Mouse (Mus musculus) liver, embryonic 13.5 days (tissue): ENCODE measurements around the gene Aimp2. TPM values are rescaled to one million over a fixed set of nuclear protein-coding genes. Genes with fewer than 3 reads are reported as not detected.
A peak's percentile ranks its signal among the peaks of the same experiment; 100 is the strongest.

Source experiments
- ATAC-seq: fragments of 200-750 bp; cut with Nextera tagmentation; 2 replicates; pipeline ENCODE4 v1.8.0; 2017; ENCODE audit warnings: low read depth, mild to moderate bottlenecking, moderate number of reproducible peaks, moderate library complexity
- DNase-seq: peaks from one replicate; pipeline ENCODE4 v3.0.0; 2022
- H3K27ac ChIP-seq: fragments of 300-500 bp; sonication (generic); 2 replicates; pipeline ENCODE4 v1.5.1; 2015; ENCODE audit warnings: moderate library complexity, mild to moderate bottlenecking, inconsistent platforms
- H3K27me3 ChIP-seq: fragments of 300-500 bp; sonication (generic); 2 replicates; pipeline ENCODE4 v1.6.1; 2015; ENCODE audit warnings: mild to moderate bottlenecking, inconsistent platforms
- H3K36me3 ChIP-seq: fragments of 300-500 bp; sonication (generic); 2 replicates; pipeline ENCODE4 v1.6.1; 2015; ENCODE audit warnings: mild to moderate bottlenecking, inconsistent platforms
- H3K4me1 ChIP-seq: fragments of 300-500 bp; sonication (generic); replicated peaks from 2 replicates; pipeline ENCODE4 v1.6.1; 2015; ENCODE audit warnings: inconsistent platforms
- H3K4me2 ChIP-seq: fragments of 300-500 bp; sonication (generic); 2 replicates; pipeline ENCODE4 v1.6.1; 2015; ENCODE audit warnings: inconsistent platforms, mild to moderate bottlenecking, moderate library complexity
- H3K4me3 ChIP-seq: fragments of 300-500 bp; sonication (generic); replicated peaks from 2 replicates; pipeline ENCODE4 v1.5.1; 2015; ENCODE audit warnings: mild to moderate bottlenecking, inconsistent platforms
- H3K9ac ChIP-seq: fragments of 300-500 bp; sonication (generic); 2 replicates; pipeline ENCODE4 v1.6.1; 2015; ENCODE audit warnings: mild to moderate bottlenecking, inconsistent platforms
- H3K9me3 ChIP-seq: fragments of 300-500 bp; sonication (generic); replicated peaks from 2 replicates; pipeline ENCODE4 v1.6.1; 2016; ENCODE audit warnings: inconsistent platforms
- WGBS: fragments of 180-500 bp; shearing (Covaris S2); methylation state at CpG from one replicate; pipeline ENCODE4 v1.1.7; 2015; ENCODE audit not compliant: insufficient replicate concordance; 5-methylcytosine and 5-hydroxymethylcytosine counted together
- polyA plus RNA-seq: library from polyadenylated mRNA; unstranded; fragments of >200 nt; fragmentation: Nextera tagmentation; extraction: Ambion mirVana; gene quantifications from 2 replicates; pipeline ENCODE4 v1.2.1, GENCODE M21; 2015

Aimp2 gene
- polyA plus RNA-seq = 68.9 and 73.2 TPM in 2 replicates

DNA sequence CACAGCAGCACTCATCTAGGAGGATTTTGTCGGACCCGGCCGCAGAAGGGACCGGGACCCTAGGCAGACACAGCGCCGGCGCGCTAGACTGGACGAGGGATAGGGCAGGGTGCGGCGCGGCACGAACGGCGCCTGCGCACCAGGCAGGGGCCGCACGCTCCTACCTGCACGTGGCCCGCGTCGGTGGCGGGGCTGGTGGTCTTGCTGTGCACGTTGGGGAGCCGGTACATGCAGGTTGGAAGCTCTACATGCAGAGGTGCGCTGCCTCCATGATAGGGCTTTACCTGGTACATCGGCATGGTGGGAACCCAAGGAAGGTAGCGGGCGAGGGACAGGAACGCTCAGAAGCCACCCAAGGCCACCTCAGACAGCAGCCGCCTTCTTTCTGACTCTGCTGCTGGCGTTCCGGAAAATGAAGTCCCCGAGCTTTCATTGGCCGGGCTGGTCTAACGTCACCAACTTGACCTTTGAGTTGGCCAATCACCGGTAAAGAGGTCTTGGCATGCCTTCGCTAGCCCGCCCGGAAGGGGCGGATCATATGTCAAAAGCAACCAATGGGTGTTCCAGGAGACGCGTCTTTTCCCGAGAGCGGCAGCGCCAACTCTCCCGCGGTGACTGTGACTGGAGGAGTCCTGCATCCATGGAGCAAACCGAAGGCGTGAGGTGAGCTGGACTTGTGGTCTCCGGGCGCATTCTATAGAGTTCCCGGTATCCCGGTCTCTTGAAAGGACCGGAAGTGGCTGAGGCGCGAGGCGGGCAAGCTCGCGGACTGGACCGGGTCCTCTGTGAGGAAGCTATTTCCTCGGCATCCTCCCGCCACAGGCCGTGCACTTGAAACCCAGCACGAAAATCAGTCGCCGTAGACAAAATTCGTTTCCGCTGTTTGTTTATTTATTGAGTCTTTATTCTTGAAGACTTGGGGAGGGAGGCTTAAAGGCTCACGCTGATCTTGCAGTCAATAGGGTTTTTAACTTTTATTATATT lies at the start of gene Aimp2, which contains the start of gene Pms2:
Gene Aimp2 (minus strand): TSS at position 431 of the 984 bp plus-strand sequence.
Gene Pms2 (plus strand): TSS at position 548 of the 984 bp plus-strand sequence.
- Histone ChIP-seq H3K9me3 (no peaks in the 10 kb centered on the region), H3K9ac (peak within 1 kb of the TSS; percentile 82), H3K4me2 (peak within 1 kb of the TSS; percentile 91), H3K36me3 (peaks cover 40% of the 10 kb centered on the region), H3K27me3 (no peaks in the 10 kb centered on the region), H3K27ac (peak within 1 kb of the TSS; percentile 97), H3K4me1 (peaks cover 42% of the 10 kb centered on the region), H3K4me3 (peak within 1 kb of the TSS; percentile 76)
- DNase-seq = peak; percentile 96
- WGBS = under 1% methylated on average over 70 of the region's 70 CpGs
- peak; percentile 94 for ATAC-seq

DNA sequence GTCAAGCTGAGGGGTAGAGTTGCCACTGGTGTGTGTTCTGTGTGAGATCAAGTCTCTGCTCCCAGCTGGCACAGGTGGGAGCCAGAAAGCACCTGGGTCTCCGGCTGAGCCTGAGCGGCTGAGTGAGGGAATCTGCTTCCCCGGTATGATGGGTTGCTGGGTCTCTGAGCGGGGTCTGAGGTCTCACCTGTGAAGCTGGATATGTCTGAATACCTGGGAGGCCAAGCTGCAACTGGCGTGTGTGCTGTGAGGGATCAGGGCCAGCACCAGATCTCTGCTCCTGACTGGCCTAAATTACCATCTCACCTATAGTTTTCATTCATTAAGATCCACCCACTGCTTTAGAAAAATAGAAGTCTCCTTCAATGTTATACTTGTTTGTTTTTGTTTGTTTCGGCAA lies 47.5 kb upstream of the Aimp2 start:
- Histone ChIP-seq H3K4me3 (no peak overlapping the region), H3K36me3 (no peaks in the 10 kb centered on the region), H3K9me3 (no peaks in the 10 kb centered on the region), H3K27me3 (no peaks in the 10 kb centered on the region), H3K4me1 (no peaks in the 10 kb centered on the region), H3K9ac (no peak overlapping the region), H3K27ac (no peak overlapping the region), H3K4me2 (no peak overlapping the region)
- WGBS = 73% methylated on average over 6 of the region's 6 CpGs
- ATAC-seq (no peak), DNase-seq (no peak)

DNA sequence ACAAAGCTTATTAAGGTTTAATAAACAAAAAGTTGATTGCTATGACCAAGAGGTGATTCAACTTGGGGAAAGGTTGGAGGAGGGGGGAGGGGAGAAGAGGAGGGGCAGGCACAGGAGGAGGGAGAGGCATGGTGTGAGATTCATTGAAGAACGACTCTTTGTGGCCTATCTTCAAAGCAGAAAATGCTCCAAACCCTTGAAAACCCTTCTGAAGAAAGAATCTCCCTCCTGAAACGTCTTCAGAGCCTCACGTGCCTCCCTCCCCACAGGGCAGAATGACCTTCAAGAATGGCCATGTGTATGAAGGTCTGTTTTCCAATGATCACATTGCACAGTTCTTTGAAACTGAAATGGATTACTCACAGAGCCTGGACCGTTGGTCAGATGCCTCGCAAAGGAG lies 40.4 kb upstream of the Aimp2 start:
- no peaks in the 10 kb centered on the region for H3K9me3 ChIP-seq
- ATAC-seq = no peak
- no peaks in the 10 kb centered on the region for H3K4me1 ChIP-seq
- 38% methylated on average over 5 of the region's 5 CpGs for WGBS
- no peak overlapping the region for H3K9ac ChIP-seq
- H3K36me3 ChIP-seq = no peaks in the 10 kb centered on the region
- H3K4me3 ChIP-seq = no peak overlapping the region
- no peak for DNase-seq
- no peak overlapping the region for H3K4me2 ChIP-seq
- peaks cover 5% of the 10 kb centered on the region; the same call in 1 of the 2 replicates for H3K27me3 ChIP-seq
- H3K27ac ChIP-seq = no peak overlapping the region

DNA sequence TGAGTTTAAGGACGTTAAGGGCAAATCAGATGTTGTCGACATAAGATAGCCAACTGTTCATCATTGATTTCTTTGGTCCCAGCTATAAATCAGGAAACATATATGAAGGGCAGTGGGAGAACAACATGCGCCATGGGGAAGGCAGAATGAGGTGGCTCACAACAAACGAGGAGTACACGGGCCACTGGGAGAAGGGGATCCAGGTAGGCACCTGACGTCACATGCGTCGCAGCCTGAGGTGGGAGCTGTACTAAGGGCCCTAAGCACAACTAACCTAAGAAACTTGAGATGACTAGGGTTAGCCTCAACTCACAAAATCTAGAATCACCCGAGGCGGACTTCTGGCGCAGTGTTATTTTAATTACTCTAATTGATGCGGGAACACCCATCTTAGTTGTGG lies 38.7 kb upstream of the Aimp2 start:
- Histone ChIP-seq H3K9ac (no peak overlapping the region), H3K27ac (no peak overlapping the region), H3K36me3 (no peaks in the 10 kb centered on the region), H3K4me3 (no peak overlapping the region), H3K27me3 (peaks cover 5% of the 10 kb centered on the region; the same call in 1 of the 2 replicates), H3K4me2 (no peak overlapping the region), H3K4me1 (no peaks in the 10 kb centered on the region), H3K9me3 (no peaks in the 10 kb centered on the region)
- DNase-seq (no peak), ATAC-seq (no peak)
- 70% methylated on average over 12 of the region's 12 CpGs for WGBS

DNA sequence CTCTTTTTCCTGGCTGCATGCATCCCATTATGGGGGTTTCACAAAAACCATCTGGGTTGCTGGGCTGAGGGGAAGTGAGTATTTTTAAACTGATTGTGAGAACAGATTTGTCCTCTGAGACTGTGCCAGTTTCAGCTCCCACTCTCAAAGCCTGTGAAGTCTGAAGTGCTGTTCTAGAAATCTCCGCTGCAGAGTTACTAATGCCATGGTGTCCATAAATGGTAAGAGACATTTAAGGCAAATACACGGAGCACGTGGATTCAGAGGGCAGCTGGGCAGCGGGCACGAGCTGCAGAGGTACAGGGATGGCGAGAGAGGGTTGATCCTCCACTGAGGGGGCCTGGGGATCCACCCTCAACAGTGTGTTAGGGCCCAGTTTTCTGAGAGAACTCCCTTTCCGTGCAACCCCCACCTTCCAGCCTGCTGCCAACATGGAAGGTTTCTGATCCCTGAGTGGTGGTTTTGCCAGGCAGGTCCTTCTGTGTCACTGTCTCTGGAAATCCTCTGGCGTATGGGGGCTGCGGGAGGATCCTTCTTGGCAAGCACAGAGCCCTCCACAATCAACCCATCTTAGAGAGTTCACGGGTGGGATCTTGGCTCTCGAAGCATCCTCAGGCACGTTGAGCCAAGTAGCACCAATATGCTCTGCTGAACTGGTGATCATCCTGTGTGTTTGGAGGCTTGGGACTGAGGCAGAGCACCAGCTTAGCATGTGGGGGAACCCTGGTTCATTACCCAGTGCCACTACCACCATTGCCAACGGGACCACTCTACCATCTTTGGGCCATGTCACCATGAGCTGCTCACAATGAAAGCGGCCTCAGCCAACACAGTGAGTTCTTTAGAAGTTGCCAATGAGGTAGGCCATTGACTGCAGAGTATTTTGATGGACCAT lies 33.8 kb upstream of the Aimp2 start:
- H3K4me1 ChIP-seq = no peaks in the 10 kb centered on the region
- H3K4me3 ChIP-seq = no peak overlapping the region
- H3K27me3 ChIP-seq = no peaks in the 10 kb centered on the region
- no peak for ATAC-seq
- H3K9me3 ChIP-seq = no peaks in the 10 kb centered on the region
- WGBS = 74% methylated on average over 14 of the region's 14 CpGs
- H3K36me3 ChIP-seq = no peaks in the 10 kb centered on the region
- H3K27ac ChIP-seq = no peak overlapping the region
- H3K4me2 ChIP-seq = no peak overlapping the region
- DNase-seq = no peak
- H3K9ac ChIP-seq = no peak overlapping the region

DNA sequence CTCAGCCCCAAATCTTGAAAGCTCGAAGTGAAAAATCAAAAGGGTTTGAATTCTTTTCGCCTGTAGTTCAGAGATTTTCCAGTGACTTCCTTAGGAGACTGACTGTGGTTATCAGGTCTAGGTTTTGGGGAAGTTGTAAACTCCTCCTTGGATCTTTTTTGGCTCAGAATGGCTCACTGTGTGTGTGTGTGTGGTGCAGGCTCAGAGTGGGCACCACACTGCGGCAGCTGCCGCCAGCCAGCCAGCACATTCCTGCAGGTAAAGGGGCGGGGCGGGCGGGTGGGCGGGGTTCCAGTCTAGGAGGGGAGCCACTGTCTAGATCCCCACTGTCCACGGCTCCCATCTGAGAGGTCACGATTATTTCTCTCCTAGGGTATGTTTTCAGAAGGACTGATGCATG lies 31.9 kb upstream of the Aimp2 start:
- Histone ChIP-seq H3K27me3 (no peaks in the 10 kb centered on the region), H3K36me3 (no peaks in the 10 kb centered on the region), H3K9me3 (no peaks in the 10 kb centered on the region), H3K27ac (no peak overlapping the region), H3K4me2 (no peak overlapping the region), H3K4me1 (peaks cover 4% of the 10 kb centered on the region), H3K9ac (no peak overlapping the region), H3K4me3 (no peak overlapping the region)
- DNase-seq = no peak
- ATAC-seq = no peak
- WGBS = 16% methylated on average over 10 of the region's 10 CpGs

DNA sequence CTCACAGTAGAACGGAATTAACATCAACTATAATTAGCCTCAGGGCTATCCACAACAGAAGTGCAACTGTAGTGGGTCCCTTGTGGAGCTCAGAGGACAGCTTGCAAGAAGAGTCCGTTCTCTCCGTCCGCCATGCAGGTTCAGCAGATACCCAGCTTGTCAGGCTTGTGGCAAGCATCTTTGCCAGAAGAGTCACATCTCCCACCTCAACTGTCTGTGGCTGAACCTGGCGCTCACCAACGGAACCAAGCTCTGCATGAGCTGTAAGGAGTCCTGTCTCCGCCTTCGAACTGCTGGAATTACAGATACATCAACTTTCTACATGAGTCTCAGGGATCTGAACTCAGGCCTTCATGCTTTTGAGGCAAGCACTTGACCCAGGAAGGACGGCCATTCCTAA lies 26.5 kb upstream of the Aimp2 start:
- H3K9me3 ChIP-seq = no peaks in the 10 kb centered on the region
- H3K9ac ChIP-seq = no peak overlapping the region
- DNase-seq = no peak
- no peak overlapping the region for H3K4me3 ChIP-seq
- WGBS = 80% methylated on average over 9 of the region's 9 CpGs
- ATAC-seq = no peak
- peaks cover 7% of the 10 kb centered on the region for H3K4me1 ChIP-seq
- H3K27me3 ChIP-seq = no peaks in the 10 kb centered on the region
- H3K27ac ChIP-seq = no peak overlapping the region
- H3K36me3 ChIP-seq = peaks cover 13% of the 10 kb centered on the region
- no peak overlapping the region for H3K4me2 ChIP-seq

DNA sequence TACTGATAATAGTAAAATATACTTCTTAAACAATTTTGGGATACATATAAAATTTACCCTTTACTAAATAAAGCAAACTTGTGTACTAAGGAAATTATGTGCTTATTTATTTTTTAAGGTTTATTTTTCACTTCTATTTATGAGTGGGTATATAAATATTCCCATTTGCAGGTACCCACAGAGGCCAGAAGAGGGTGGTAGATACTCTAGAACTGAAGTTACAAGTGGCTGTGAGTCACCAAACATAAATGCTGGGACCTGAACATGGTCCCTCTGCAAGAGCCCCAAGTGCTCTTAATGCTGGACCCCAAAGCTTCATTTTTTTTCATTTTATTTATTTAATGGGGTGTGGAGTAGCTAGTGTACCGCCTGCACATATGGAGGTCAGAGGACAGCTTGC lies 24.2 kb upstream of the Aimp2 start:
- Histone ChIP-seq H3K27ac (no peak overlapping the region), H3K36me3 (peaks cover 35% of the 10 kb centered on the region), H3K9ac (no peak overlapping the region), H3K4me2 (no peak overlapping the region), H3K4me1 (peaks cover 7% of the 10 kb centered on the region), H3K9me3 (no peaks in the 10 kb centered on the region), H3K4me3 (no peak overlapping the region), H3K27me3 (no peaks in the 10 kb centered on the region)
- DNase-seq (no peak), ATAC-seq (no peak)
- WGBS = 78% methylated on average over 1 of the region's 1 CpGs

DNA sequence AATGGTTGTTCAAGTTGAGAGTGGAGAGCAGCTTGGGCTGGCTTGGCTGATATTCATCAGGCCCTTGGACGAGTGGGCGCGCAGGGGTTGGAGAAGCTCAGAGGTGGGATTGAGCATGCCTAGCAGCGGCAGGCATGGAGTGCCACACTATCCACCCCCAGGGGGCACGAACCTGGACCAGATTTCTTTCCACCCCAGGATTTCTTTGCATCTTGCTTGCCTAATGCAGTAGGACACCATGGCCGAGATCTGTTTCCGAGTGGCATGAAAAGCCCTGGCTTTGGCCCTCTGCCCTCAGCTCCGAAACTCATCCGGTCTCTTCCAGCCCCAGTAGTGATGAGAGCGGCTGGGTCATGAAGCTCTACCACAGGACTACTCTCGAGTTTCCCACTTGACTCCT lies 23.8 kb upstream of the Aimp2 start:
- ATAC-seq (no peak), DNase-seq (no peak)
- H3K9me3 ChIP-seq = no peaks in the 10 kb centered on the region
- peaks cover 7% of the 10 kb centered on the region for H3K4me1 ChIP-seq
- no peak overlapping the region for H3K4me2 ChIP-seq
- WGBS = 83% methylated on average over 11 of the region's 11 CpGs
- H3K4me3 ChIP-seq = no peak overlapping the region
- H3K27me3 ChIP-seq = no peaks in the 10 kb centered on the region
- H3K36me3 ChIP-seq = peaks cover 40% of the 10 kb centered on the region
- H3K9ac ChIP-seq = no peak overlapping the region
- H3K27ac ChIP-seq = no peak overlapping the region

DNA sequence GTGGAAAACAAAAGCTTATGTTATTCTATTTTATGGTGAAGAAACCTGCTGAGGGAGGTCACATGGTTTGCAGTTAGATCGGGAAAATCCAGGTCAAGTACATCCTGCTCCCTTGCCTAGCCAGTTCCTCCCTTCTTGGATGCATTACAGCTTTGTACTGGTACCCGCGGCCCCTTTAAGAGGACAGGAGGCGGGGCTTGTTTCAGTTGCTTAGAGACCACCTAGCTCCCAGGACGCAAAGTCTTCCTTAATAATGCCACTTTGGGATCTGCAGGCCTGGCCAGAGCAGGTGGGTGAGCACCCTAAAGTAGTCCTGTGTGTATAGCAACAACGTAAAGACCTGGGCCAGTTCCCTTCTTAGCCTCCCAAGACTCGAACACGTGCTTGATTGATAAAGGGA lies 23.2 kb upstream of the Aimp2 start, which contains the start of gene Rsph10b:
Gene Rsph10b (plus strand): TSS at position 205 of the 400 bp plus-strand sequence.
- Histone ChIP-seq H3K36me3 (peaks cover 45% of the 10 kb centered on the region), H3K27ac (no peak within 1 kb of the TSS), H3K4me2 (no peak within 1 kb of the TSS), H3K4me1 (peaks cover 7% of the 10 kb centered on the region), H3K9me3 (no peaks in the 10 kb centered on the region), H3K27me3 (no peaks in the 10 kb centered on the region), H3K4me3 (no peak within 1 kb of the TSS), H3K9ac (no peak within 1 kb of the TSS)
- 42% methylated on average over 8 of the region's 8 CpGs for WGBS
- no peak for ATAC-seq
- DNase-seq = no peak
